Mouse (Mus musculus): ENCODE results near the gene Dll3.

DNA sequence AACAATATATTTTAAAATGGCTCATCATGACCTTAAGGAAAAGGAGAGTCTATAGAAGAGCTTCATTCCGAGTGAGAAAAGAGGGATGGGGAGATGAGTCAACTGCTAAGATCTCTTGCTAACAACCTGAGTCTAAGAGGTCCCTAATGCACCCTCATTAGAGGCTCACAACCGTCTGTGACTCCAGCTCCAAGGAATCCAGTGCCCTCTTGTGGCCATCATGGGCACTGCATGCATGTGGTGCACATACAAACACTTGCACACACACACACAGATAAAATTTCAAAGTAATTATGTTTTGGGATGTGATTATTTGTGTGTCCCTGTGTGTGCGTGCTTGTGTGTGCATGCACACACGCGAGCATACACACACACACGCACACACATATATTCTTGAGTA lies 46.6 kb downstream of the Dll3 start:
- TF ChIP-seq CTCF (IDR thresholded peaks at IDR 0.05; ENCODE audit: control insufficient read depth, insufficient read depth, low read length) (peak; percentile 33; the same call in 1 of the 2 replicates), POLR2A (IDR thresholded peaks at IDR 0.05; ENCODE audit: borderline replicate concordance, control insufficient read depth, low read depth, low read length) (no peak)
